Comparison of ENCODE assay signal across 7 mouse cellular contexts in the genomic region with DNA sequence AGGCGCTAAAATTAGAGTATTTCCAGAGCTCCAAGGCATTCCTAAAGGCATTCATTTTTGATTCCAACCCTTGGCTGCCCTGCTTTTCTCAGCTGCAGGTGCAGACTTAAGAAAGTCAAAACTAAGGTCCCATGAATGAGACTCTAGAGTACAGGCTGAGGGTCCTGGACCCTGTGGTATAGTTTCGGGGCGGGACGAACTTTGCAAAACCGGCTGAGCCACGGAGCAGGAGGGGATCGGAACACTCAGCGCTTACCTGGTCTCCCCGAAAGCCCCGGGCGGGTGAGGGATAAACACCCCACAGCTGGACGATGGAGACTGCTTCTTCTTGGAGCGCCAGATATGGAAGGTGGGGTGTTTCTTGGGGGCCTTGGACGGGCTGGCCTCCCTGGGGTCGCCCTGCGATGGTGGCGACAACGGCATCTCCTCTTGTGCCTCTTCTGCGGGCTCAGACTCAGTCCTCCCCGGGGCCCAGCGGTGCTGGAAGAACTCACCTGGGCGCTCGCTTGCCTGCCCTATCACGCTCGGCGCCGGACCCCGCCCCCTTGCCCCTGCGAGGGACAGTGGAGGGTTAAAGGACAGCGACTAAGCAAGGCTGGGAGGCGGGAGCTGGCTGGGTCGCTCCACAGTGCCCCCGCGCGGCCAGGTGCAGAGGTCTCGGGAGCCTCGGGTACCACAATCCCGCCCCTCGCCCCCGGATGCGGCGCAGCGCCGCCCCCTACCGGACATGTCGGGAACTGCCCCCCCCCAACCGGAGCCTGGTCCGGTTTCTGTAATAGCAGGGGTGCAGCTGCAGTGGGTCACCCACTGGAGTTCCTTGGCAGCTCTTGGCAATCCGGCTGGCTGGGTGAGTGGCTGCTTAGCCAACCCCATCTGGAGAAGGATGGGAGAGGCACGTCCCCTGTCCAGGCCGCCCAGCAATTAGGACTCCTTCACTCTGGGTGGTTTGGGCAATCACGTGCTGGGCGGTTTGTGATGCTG. TPM values are rescaled to one million over a fixed set of nuclear protein-coding genes. Genes with fewer than 3 reads are reported as not detected.
DNase-seq lines count a peak whose midpoint lies in the region; ATAC-seq and TF ChIP-seq lines count a peak whose summit lies in the region.

A gene (minus strand): TSS at position 517 of the 981 bp plus-strand sequence.

- TF ChIP-seq CTCF in cerebellum, adult 2 months (IDR thresholded peaks at IDR 0.05; ENCODE audit: borderline replicate concordance, insufficient read depth, low read depth, low read length): peak; percentile 26; the same call in 1 of the 2 replicates
- TF ChIP-seq CTCF in forebrain, postnatal 0 days (IDR thresholded peaks at IDR 0.05; ENCODE audit: low read depth): peak; percentile 69
- TF ChIP-seq CTCF in hindbrain, postnatal 0 days (IDR thresholded peaks at IDR 0.05; ENCODE audit: low read depth): peak; percentile 71

- H3K9me3 ChIP-seq in forebrain, postnatal 0 days (ENCODE audit: low read length): no peaks in the 10 kb centered on the region
- no peaks in the 10 kb centered on the region for H3K9me3 ChIP-seq in hindbrain, postnatal 0 days (ENCODE audit: low read length)
- no peaks in the 10 kb centered on the region for H3K9me3 ChIP-seq in limb, embryonic 13.5 days
- H3K9me3 ChIP-seq in midbrain, embryonic 13.5 days: no peaks in the 10 kb centered on the region

- no peak for ATAC-seq in activated CD4-positive, CD25-positive, alpha-beta regulatory T cell, adult 4 months
- ATAC-seq in forebrain, postnatal 0 days: peak; percentile 77
- peak; percentile 92 for ATAC-seq in hindbrain, postnatal 0 days
- peak; percentile 75 for ATAC-seq in limb, embryonic 13.5 days (ENCODE audit: low FRiP score, low read depth)
- peak; percentile 80 for ATAC-seq in midbrain, embryonic 13.5 days

- no peak for TF ChIP-seq POLR2A in cerebellum, adult 2 months (IDR thresholded peaks at IDR 0.05; ENCODE audit: borderline replicate concordance, insufficient read depth, low read length)

- H3K36me3 ChIP-seq in forebrain, postnatal 0 days (ENCODE audit: insufficient read depth): no peaks in the 10 kb centered on the region
- H3K36me3 ChIP-seq in hindbrain, postnatal 0 days (ENCODE audit: insufficient read depth, low read length): no peaks in the 10 kb centered on the region
- no peaks in the 10 kb centered on the region for H3K36me3 ChIP-seq in limb, embryonic 13.5 days
- no peaks in the 10 kb centered on the region for H3K36me3 ChIP-seq in midbrain, embryonic 13.5 days

- no peaks in the 10 kb centered on the region for H3K27me3 ChIP-seq in cerebellum, adult 2 months (ENCODE audit: control insufficient read depth, insufficient read depth, low read length)
- 0 out of 2 replicates have a peak, but pooled peaks cover 5% of the 10 kb centered on the region for H3K27me3 ChIP-seq in forebrain, postnatal 0 days (ENCODE audit: insufficient read depth, low read length)
- H3K27me3 ChIP-seq in hindbrain, postnatal 0 days (ENCODE audit: insufficient read depth, low read length): peaks cover 9% of the 10 kb centered on the region; the same call in 1 of the 2 replicates
- H3K27me3 ChIP-seq in limb, embryonic 13.5 days: peaks cover 3% of the 10 kb centered on the region; the same call in 1 of the 2 replicates
- peaks cover 14% of the 10 kb centered on the region for H3K27me3 ChIP-seq in midbrain, embryonic 13.5 days

- H3K4me1 ChIP-seq in cerebellum, adult 2 months (ENCODE audit: control insufficient read depth, insufficient read depth, low read length): no peaks in the 10 kb centered on the region
- peaks cover 5% of the 10 kb centered on the region; the same call in 1 of the 2 replicates for H3K4me1 ChIP-seq in forebrain, postnatal 0 days (ENCODE audit: insufficient read depth)
- no peaks in the 10 kb centered on the region; the same call in 1 of the 2 replicates for H3K4me1 ChIP-seq in hindbrain, postnatal 0 days (ENCODE audit: insufficient read depth, low read length)
- peaks cover 17% of the 10 kb centered on the region for H3K4me1 ChIP-seq in limb, embryonic 13.5 days
- H3K4me1 ChIP-seq in midbrain, embryonic 13.5 days (replicated peaks): peaks cover 12% of the 10 kb centered on the region

- peak within 1 kb of the TSS; percentile 50 for H3K4me2 ChIP-seq in forebrain, postnatal 0 days (ENCODE audit: low read depth)
- H3K4me2 ChIP-seq in hindbrain, postnatal 0 days (ENCODE audit: low read depth, low read length): peak within 1 kb of the TSS; percentile 52
- peak within 1 kb of the TSS; percentile 84 for H3K4me2 ChIP-seq in limb, embryonic 13.5 days (replicated peaks)
- H3K4me2 ChIP-seq in midbrain, embryonic 13.5 days (replicated peaks): peak within 1 kb of the TSS; percentile 54

- whole genome bisulfite sequencing in cerebellum, adult 2 months: 6% methylated on average over 53 of the region's 53 CpGs
- WGBS in forebrain, postnatal 0 days: 7% methylated on average over 53 of the region's 53 CpGs
- WGBS in hindbrain, postnatal 0 days: 5% methylated on average over 53 of the region's 53 CpGs
- 3% methylated on average over 53 of the region's 53 CpGs for WGBS in limb, embryonic 13.5 days
- 5% methylated on average over 40 of the region's 53 CpGs for WGBS in midbrain, embryonic 13.5 days

- H3K9ac ChIP-seq in forebrain, postnatal 0 days: 0 out of 2 replicates have a peak within 1 kb of the TSS, but pooled peaks have one; percentile 10
- H3K9ac ChIP-seq in hindbrain, postnatal 0 days (replicated peaks; ENCODE audit: low read length): no peak within 1 kb of the TSS
- H3K9ac ChIP-seq in limb, embryonic 13.5 days: peak within 1 kb of the TSS; percentile 59
- peak within 1 kb of the TSS; percentile 10; the same call in 1 of the 2 replicates for H3K9ac ChIP-seq in midbrain, embryonic 13.5 days (replicated peaks)

- H3K27ac ChIP-seq in cerebellum, adult 2 months (ENCODE audit: insufficient read depth, low read length): no peak within 1 kb of the TSS
- no peak within 1 kb of the TSS for H3K27ac ChIP-seq in forebrain, postnatal 0 days (ENCODE audit: low read depth, low read length)
- H3K27ac ChIP-seq in hindbrain, postnatal 0 days: no peak within 1 kb of the TSS
- H3K27ac ChIP-seq in limb, embryonic 13.5 days: no peak within 1 kb of the TSS
- no peak within 1 kb of the TSS for H3K27ac ChIP-seq in midbrain, embryonic 13.5 days

- H3K4me3 ChIP-seq in cerebellum, adult 2 months (replicated peaks; ENCODE audit: insufficient read depth, low read depth, low read length): no peak within 1 kb of the TSS
- H3K4me3 ChIP-seq in forebrain, postnatal 0 days (ENCODE audit: low read depth, low read length): peak within 1 kb of the TSS; percentile 29
- H3K4me3 ChIP-seq in hindbrain, postnatal 0 days (ENCODE audit: low read length): peak within 1 kb of the TSS; percentile 27
- peak within 1 kb of the TSS; percentile 47 for H3K4me3 ChIP-seq in limb, embryonic 13.5 days
- peak within 1 kb of the TSS; percentile 27 for H3K4me3 ChIP-seq in midbrain, embryonic 13.5 days (replicated peaks)

- peak; percentile 12 to 27 for DNase-seq in cerebellum, adult 2 months
- peak; percentile 13 for DNase-seq in forebrain, postnatal 0 days
- DNase-seq in hindbrain, postnatal 0 days (ENCODE audit: low spot score): peak; percentile 51
- peak; percentile 50 to 79 for DNase-seq in spleen, postnatal 10 days (ENCODE audit: low spot score in 2 of 2)

RNA-seq across cellular contexts. Expression of the gene that starts here (rescaled TPM):
- 10 to 100 TPM; 21.7 to 23.7 TPM for polyA plus RNA-seq in activated CD4-positive, CD25-positive, alpha-beta regulatory T cell, adult 4 months (2017; shearing (Covaris generic))
- polyA plus RNA-seq in cerebellum, adult 2 months (2012; rRNA removed): 0.18 and 0.25 TPM in 2 replicates
- 0.77 and 0.90 TPM in 2 replicates for total RNA-seq in forebrain, postnatal 0 days (2014; rRNA removed)
- 0.19 and 0.25 TPM in 2 replicates for polyA plus RNA-seq in forebrain, postnatal 0 days (2015; fragmentation: Nextera tagmentation; extraction: Ambion mirVana)
- 0.10 and 0.43 TPM in 2 replicates for total RNA-seq in hindbrain, postnatal 0 days (2014; rRNA removed)
- polyA plus RNA-seq in hindbrain, postnatal 0 days (2015; fragmentation: Nextera tagmentation; extraction: Ambion mirVana): 0.16 TPM in 2 replicates
- polyA plus RNA-seq in limb, embryonic 13.5 days (2015; fragmentation: Nextera tagmentation; extraction: Ambion mirVana): 1.0 TPM in 2 replicates
- 0.34 and 0.39 TPM in 2 replicates for polyA plus RNA-seq in midbrain, embryonic 13.5 days (2015; fragmentation: Nextera tagmentation; extraction: Ambion mirVana)

Comparison
In these comparisons a context has a peak if more than half of its experiments do, and no peak if none do; other contexts are left out.
1. RNA of the gene that starts here (polyA plus RNA-seq): 21.7 to 23.7 TPM in activated CD4-positive, CD25-positive, alpha-beta regulatory T cell, adult 4 months; 1.0 TPM in limb, embryonic 13.5 days, 0.34 to 0.39 TPM in midbrain, embryonic 13.5 days, 0.19 to 0.25 TPM in forebrain, postnatal 0 days, 0.18 to 0.25 TPM in cerebellum, adult 2 months and 0.16 TPM in hindbrain, postnatal 0 days; every median in the first group is over 10 times any median in the second.
2. Peak in DNase-seq in cerebellum, adult 2 months; RNA of the gene not detected or under 1 TPM.
3. Peak in DNase-seq, ATAC-seq, H3K4me3 ChIP-seq, H3K9ac ChIP-seq and H3K4me2 ChIP-seq in forebrain, postnatal 0 days; RNA of the gene not detected or under 1 TPM.
4. Peak in DNase-seq, ATAC-seq, H3K4me3 ChIP-seq and H3K4me2 ChIP-seq in hindbrain, postnatal 0 days; RNA of the gene not detected or under 1 TPM.
5. Peak in ATAC-seq, H3K4me3 ChIP-seq, H3K9ac ChIP-seq and H3K4me2 ChIP-seq in midbrain, embryonic 13.5 days; RNA of the gene not detected or under 1 TPM.
6. DNase-seq: peak in every context shown above with its lines; median percentile 64 in spleen, postnatal 10 days; 51 in hindbrain, postnatal 0 days; 20 in cerebellum, adult 2 months; 13 in forebrain, postnatal 0 days.
7. Peak in every context shown above with its lines, with median percentiles within 50 percentile points of each other: CTCF ChIP-seq and H3K4me2 ChIP-seq.